Mouse (Mus musculus) stomach, embryonic 16.5 days (tissue): Measurements from ENCODE around the gene Zfp983. TPM values are rescaled to one million over a fixed set of nuclear protein-coding genes. Genes with fewer than 3 reads are reported as not detected.

Experiments
- polyA plus RNA-seq: library from polyadenylated mRNA; unstranded; fragments of >200 nt; fragmentation: Nextera tagmentation; extraction: Ambion mirVana; gene quantifications from 2 replicates; pipeline ENCODE4 v1.2.1, GENCODE M21; 2015

The Zfp983 gene
- polyA plus RNA-seq, 1 experiment from 2014 or later: 5.0 TPM

Other genes with a start within 250 kb of the Zfp983 start
- gene Zfp54, start 227.4 kb upstream of the Zfp983 start, polyA plus RNA-seq: 7.1 and 8.2 TPM in 2 replicates
- 14.5 and 16.8 TPM in 2 replicates for gene Zfp51, start 200.2 kb upstream of the Zfp983 start, polyA plus RNA-seq
- 13.8 and 14.3 TPM in 2 replicates for gene Zfp53, start 161.6 kb upstream of the Zfp983 start, polyA plus RNA-seq
- 5.8 and 6.6 TPM in 2 replicates for gene Zfp52, start 115.1 kb upstream of the Zfp983 start, polyA plus RNA-seq
- gene Zfp948, start 83.6 kb upstream of the Zfp983 start, polyA plus RNA-seq: 19.0 and 21.3 TPM in 2 replicates
- 6.8 and 9.2 TPM in 2 replicates for gene Gm10226, start 41.2 kb downstream of the Zfp983 start, polyA plus RNA-seq
- 8.2 and 9.5 TPM in 2 replicates for gene Zfp760, start 57.1 kb downstream of the Zfp983 start, polyA plus RNA-seq
- gene Zfp229, start 80.2 kb downstream of the Zfp983 start, polyA plus RNA-seq: 6.0 and 6.1 TPM in 2 replicates
- 6.7 and 6.9 TPM in 2 replicates for gene Zfp820, start 195.1 kb downstream of the Zfp983 start, polyA plus RNA-seq